Mouse (Mus musculus) forebrain, postnatal 0 days (tissue): ENCODE measurements around the gene Arntl. TPM values are rescaled to one million over a fixed set of nuclear protein-coding genes. Genes with fewer than 3 reads are reported as not detected.

Experiments
- ATAC-seq: fragments of 200-750 bp; cut with Nextera tagmentation; 2 replicates; pipeline ENCODE4 v1.8.0; 2017; ENCODE audit warnings: mild to moderate bottlenecking, moderate library complexity
- DNase-seq: peaks from one replicate; pipeline ENCODE4 v3.0.0-alpha.2; 2015
- H3K27ac ChIP-seq: fragments of 300-500 bp; sonication (generic); 2 replicates; pipeline ENCODE4 v1.5.1; 2014; ENCODE audit warnings: low read depth, mild to moderate bottlenecking, antibody characterized with exemption, low read length, moderate library complexity, mixed read lengths
- H3K27me3 ChIP-seq: fragments of 300-500 bp; sonication (generic); 2 replicates; pipeline ENCODE4 v1.6.1; 2014; ENCODE audit warnings: mild to moderate bottlenecking, low read length, mixed read lengths; ENCODE audit not compliant: insufficient read depth
- H3K36me3 ChIP-seq: fragments of 300-500 bp; sonication (generic); 2 replicates; pipeline ENCODE4 v1.6.1; 2014; ENCODE audit warnings: mild to moderate bottlenecking, moderate library complexity; ENCODE audit not compliant: insufficient read depth
- H3K4me1 ChIP-seq: fragments of 300-500 bp; sonication (generic); 2 replicates; pipeline ENCODE4 v1.6.1; 2014; ENCODE audit warnings: antibody characterized with exemption; ENCODE audit not compliant: insufficient read depth
- H3K4me2 ChIP-seq: fragments of 300-500 bp; sonication (generic); 2 replicates; pipeline ENCODE4 v1.6.1; 2014; ENCODE audit warnings: low read depth, mild to moderate bottlenecking, moderate library complexity
- H3K4me3 ChIP-seq: fragments of 300-500 bp; sonication (generic); 2 replicates; pipeline ENCODE4 v1.5.1; 2014; ENCODE audit warnings: low read depth, low read length, mixed read lengths
- H3K9ac ChIP-seq: fragments of 300-500 bp; sonication (generic); 2 replicates; pipeline ENCODE4 v1.6.1; 2014; ENCODE audit warnings: mild to moderate bottlenecking
- H3K9me3 ChIP-seq: fragments of 300-500 bp; sonication (generic); 2 replicates; pipeline ENCODE4 v1.6.1; 2016; ENCODE audit warnings: low read length
- CTCF ChIP-seq: sonication (generic); IDR thresholded peaks from 2 replicates; pipeline ENCODE4 v1.5.1; 2016; ENCODE audit warnings: antibody characterized with exemption, control low read depth, low read depth
- WGBS: fragments of 180-500 bp; shearing (Covaris S2); extraction: QIAGEN DNeasy Blood & Tissue Kit; methylation state at CpG from one replicate; pipeline ENCODE4 v1.1.7; 2014; 5-methylcytosine and 5-hydroxymethylcytosine counted together
- polyA plus RNA-seq: library from polyadenylated mRNA; unstranded; fragments of >200 nt; fragmentation: Nextera tagmentation; extraction: Ambion mirVana; gene quantifications from 2 replicates; pipeline ENCODE4 v1.2.1, GENCODE M21; 2015
- total RNA-seq: library from RNA; depleted of rRNA; stranded (reverse); fragments of >200 nt; gene quantifications from 2 replicates; pipeline ENCODE4 v1.2.3, GENCODE M21; 2014; rRNA removed

Arntl gene
- total RNA-seq, result 31.2 and 32.4 TPM in 2 replicates
- 18.3 and 20.7 TPM in 2 replicates for polyA plus RNA-seq

DNA sequence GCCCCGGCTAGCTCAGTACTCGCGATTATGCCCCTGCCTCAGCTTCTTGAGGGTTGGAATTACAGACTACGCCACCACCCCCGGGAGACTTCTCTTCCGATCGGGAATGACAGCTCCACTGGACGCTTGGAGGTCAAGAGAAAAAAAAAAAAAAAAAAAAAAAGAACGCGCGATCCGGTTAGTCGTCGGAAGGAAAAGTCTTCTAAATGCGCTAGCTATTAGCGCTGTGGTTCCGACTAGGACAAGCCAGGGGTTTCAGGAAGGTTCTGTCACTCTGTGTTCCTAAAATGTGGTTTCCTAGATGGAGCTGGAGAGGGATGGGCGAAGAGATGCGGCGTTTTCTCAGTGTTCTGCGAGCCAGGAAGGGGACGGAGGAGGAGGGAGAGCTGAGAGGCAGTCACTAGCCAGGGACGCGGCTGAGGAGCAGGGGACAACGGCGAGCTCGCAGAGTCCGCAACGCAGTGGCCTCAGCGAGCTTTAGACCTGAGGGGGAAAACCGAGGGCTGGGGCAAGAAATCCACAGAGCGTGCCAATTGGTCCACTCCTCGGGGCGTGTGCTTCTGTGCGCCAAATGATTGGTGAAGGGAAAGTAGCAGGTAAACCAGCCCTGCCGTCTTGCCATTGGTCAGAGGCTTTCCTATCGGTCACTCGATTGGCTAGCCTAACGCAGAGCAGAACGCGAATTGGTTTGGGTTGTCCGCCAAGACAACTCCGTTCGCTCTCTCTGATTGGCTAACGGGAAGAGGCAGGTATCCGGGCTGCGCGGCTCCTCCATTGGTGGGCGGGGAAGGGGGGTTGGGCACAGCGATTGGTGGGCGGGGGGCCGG is at the start of gene Arntl:
Gene Arntl, plus strand, starts transcription at position 822 of the 827 bp plus-strand sequence.
- Histone ChIP-seq H3K27me3 (0 out of 2 replicates have a peak, but pooled peaks cover 3% of the 10 kb centered on the region), H3K4me1 (0 out of 2 replicates have a peak, but pooled peaks cover 4% of the 10 kb centered on the region), H3K4me2 (peak within 1 kb of the TSS; percentile 78), H3K27ac (peak within 1 kb of the TSS; percentile 89), H3K9ac (peak within 1 kb of the TSS; percentile 77), H3K9me3 (no peaks in the 10 kb centered on the region), H3K4me3 (peak within 1 kb of the TSS; percentile 84), H3K36me3 (no peaks in the 10 kb centered on the region)
- ATAC-seq, result peak; percentile 97
- under 1% methylated on average over 52 of the region's 52 CpGs for WGBS
- 0 out of 2 replicates have a peak, but pooled peaks have one; percentile 4 for TF ChIP-seq CTCF
- peak; percentile 99 for DNase-seq

DNA sequence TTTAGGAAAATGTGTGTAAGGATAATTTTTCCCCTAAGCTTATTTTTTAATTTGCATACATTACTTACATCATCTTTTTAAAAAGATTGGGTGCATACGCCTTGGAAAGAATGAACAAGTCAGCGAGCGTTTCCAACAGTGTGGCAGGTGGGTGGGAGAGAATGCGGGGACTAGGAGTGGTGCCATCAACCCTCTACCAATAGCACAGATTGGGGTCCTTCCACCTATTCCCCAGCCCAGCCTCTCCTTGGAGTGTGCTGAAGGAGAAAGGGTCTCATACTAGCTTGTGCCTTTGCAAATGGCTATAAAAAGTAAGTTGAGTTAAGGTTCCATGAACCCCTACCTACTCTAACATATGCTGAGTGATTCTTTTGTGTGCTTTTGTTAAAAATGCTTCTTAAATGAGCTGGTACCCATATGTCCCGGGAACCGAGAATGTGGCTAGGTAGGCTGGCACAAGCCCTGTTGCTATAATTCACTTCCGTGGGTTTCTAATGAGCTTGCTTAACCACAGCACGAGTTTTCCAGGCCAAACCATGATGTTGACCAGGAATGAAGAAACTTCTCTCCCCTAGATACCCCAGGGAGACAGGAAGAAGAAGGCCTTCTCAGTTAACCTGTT is 46.1 kb upstream of the Arntl start:
- H3K9ac ChIP-seq, result no peak overlapping the region
- WGBS, result 88% methylated on average over 8 of the region's 8 CpGs
- TF ChIP-seq CTCF, result no peak
- H3K27ac ChIP-seq, result no peak overlapping the region
- H3K4me3 ChIP-seq, result no peak overlapping the region
- DNase-seq (no peak), ATAC-seq (no peak)
- H3K4me2 ChIP-seq, result no peak overlapping the region
- no peaks in the 10 kb centered on the region for H3K27me3 ChIP-seq
- no peaks in the 10 kb centered on the region for H3K4me1 ChIP-seq
- no peaks in the 10 kb centered on the region for H3K36me3 ChIP-seq
- H3K9me3 ChIP-seq, result no peaks in the 10 kb centered on the region

DNA sequence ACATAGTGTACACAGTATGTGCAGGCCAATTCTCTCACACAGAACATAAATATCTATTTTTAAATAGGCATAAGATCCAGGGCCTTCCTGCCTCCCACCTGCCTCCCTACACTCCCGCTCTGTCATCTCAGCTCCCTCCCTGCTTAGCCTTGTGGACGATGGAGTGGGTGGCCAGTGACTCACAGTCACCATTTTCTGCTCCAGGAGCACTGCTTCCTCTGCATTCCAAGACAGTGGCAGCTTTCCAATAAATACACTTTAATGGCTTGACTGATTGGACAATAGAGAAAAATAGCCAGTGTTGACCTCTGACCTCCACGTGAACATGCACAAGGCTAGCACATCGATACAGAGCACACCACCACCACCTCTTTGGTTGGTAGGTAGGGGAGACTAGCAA is 42.5 kb upstream of the Arntl start:
- H3K36me3 ChIP-seq, result no peaks in the 10 kb centered on the region
- H3K9me3 ChIP-seq, result no peaks in the 10 kb centered on the region
- 84% methylated on average over 4 of the region's 4 CpGs for WGBS
- ATAC-seq (no peak), DNase-seq (no peak)
- H3K27me3 ChIP-seq, result no peaks in the 10 kb centered on the region
- H3K4me2 ChIP-seq, result no peak overlapping the region
- no peak overlapping the region for H3K4me3 ChIP-seq
- H3K9ac ChIP-seq, result no peak overlapping the region
- no peaks in the 10 kb centered on the region for H3K4me1 ChIP-seq
- TF ChIP-seq CTCF, result no peak
- no peak overlapping the region for H3K27ac ChIP-seq

DNA sequence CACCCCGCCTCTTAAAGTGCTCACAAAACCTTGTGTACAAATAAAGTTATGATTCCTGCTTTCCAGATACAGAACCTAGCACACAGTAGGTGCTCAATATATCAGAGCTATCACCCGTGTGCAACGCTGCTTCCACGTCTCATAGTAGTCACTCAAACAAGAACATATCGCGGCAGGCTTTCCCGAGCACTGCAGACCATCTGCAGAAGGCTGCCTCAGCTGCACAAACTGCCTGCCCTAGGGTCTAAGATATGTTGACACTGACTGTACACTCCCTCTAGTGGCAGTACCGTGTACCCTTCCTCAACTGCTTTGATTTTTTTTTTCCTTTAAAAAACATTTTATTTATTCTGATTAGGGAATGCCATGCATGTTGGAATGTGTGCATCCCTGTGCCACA is 40.2 kb upstream of the Arntl start:
- no peaks in the 10 kb centered on the region for H3K9me3 ChIP-seq
- WGBS, result 43% methylated on average over 8 of the region's 8 CpGs
- H3K36me3 ChIP-seq, result no peaks in the 10 kb centered on the region
- H3K4me3 ChIP-seq, result no peak overlapping the region
- H3K27me3 ChIP-seq, result no peaks in the 10 kb centered on the region
- TF ChIP-seq CTCF, result peak; percentile 78
- no peak overlapping the region for H3K9ac ChIP-seq
- no peaks in the 10 kb centered on the region for H3K4me1 ChIP-seq
- ATAC-seq (peak; percentile 58), DNase-seq (peak; percentile 58)
- no peak overlapping the region for H3K27ac ChIP-seq
- no peak overlapping the region for H3K4me2 ChIP-seq

DNA sequence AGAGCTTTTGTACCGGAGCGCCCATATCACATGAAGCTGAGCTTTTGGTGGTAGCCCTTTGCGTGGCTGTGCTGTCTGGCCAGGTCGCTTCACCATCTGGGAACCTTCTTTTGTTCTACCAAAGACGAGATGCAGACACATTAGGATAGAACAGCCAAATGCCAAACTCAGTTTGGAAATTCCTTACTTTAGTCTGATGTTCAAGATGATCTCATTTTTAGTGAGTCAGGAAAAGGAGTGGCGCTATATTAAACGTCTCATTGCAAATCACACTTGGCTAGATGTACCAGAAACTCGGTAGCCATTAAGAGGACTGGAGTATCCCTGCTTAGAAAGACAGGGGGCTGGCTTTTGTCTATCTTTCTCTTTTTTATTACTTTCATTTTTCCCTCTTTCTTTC is 38.7 kb upstream of the Arntl start:
- Histone ChIP-seq H3K4me1 (no peaks in the 10 kb centered on the region), H3K27me3 (no peaks in the 10 kb centered on the region), H3K4me3 (no peak overlapping the region), H3K9ac (no peak overlapping the region), H3K27ac (no peak overlapping the region), H3K36me3 (no peaks in the 10 kb centered on the region), H3K9me3 (no peaks in the 10 kb centered on the region), H3K4me2 (no peak overlapping the region)
- TF ChIP-seq CTCF, result no peak
- no peak for DNase-seq
- 78% methylated on average over 8 of the region's 8 CpGs for WGBS
- ATAC-seq, result no peak

DNA sequence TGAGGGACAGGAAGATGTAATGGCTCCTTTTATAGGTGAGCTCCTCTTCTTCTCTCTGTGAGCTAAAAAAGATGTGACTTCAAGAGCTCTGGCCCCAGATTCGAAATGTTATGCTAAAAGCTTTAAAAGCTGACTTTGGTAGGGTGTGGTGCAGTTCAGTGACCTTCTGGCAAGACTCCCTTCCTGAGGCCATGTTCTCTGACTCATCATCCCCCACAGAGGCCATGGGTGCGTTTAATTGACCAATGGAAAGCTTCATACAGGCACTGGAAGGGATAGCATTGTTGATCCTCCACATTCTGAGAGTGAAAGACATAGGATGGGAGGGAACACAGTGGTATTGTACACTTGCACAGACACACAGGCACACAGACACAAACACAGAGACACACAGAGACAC is 34.8 kb upstream of the Arntl start:
- DNase-seq (no peak), ATAC-seq (no peak)
- no peak overlapping the region for H3K27ac ChIP-seq
- 55% methylated on average over 2 of the region's 2 CpGs for WGBS
- H3K4me3 ChIP-seq, result no peak overlapping the region
- no peaks in the 10 kb centered on the region for H3K36me3 ChIP-seq
- H3K9me3 ChIP-seq, result no peaks in the 10 kb centered on the region
- H3K27me3 ChIP-seq, result no peaks in the 10 kb centered on the region
- TF ChIP-seq CTCF, result no peak
- no peak overlapping the region for H3K4me2 ChIP-seq
- no peaks in the 10 kb centered on the region for H3K4me1 ChIP-seq
- no peak overlapping the region for H3K9ac ChIP-seq

DNA sequence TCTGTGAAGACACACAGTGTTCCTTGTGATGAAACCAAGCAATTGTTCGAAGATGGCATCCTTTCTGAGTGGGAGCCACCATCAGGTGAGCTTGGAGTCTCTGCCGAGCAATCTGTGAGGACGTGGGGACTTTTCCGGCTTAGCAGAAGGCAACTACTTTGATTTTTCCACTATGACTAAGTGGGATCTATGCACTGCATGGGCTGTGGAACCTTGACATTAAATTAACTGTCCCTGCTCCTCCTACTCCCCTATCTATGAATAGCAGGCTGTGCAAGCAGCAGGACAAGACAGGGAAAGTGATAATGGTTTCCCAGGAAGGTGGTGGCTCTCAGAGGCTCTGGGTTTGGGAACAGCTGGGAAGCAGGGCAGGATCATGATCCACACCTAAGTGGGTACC is 31.8 kb upstream of the Arntl start:
- no peak overlapping the region for H3K4me3 ChIP-seq
- 87% methylated on average over 4 of the region's 4 CpGs for WGBS
- DNase-seq, result no peak
- no peak overlapping the region for H3K9ac ChIP-seq
- H3K4me2 ChIP-seq, result no peak overlapping the region
- H3K27me3 ChIP-seq, result no peaks in the 10 kb centered on the region
- no peak for TF ChIP-seq CTCF
- no peaks in the 10 kb centered on the region for H3K4me1 ChIP-seq
- no peak for ATAC-seq
- no peaks in the 10 kb centered on the region for H3K36me3 ChIP-seq
- no peaks in the 10 kb centered on the region for H3K9me3 ChIP-seq
- H3K27ac ChIP-seq, result no peak overlapping the region
